Mouse (Mus musculus) liver, embryonic 12.5 days (tissue): ENCODE measurements around the gene Tmtc2. TPM values are rescaled to one million over a fixed set of nuclear protein-coding genes. Genes with fewer than 3 reads are reported as not detected.

Experiments
- ATAC-seq: fragments of 200-750 bp; cut with Nextera tagmentation; 2 replicates; pipeline ENCODE4 v1.8.0; 2017; ENCODE audit warnings: moderate number of reproducible peaks, mild to moderate bottlenecking, moderate library complexity
- H3K27ac ChIP-seq: fragments of 300-500 bp; sonication (generic); 2 replicates; pipeline ENCODE4 v1.5.1; 2016; ENCODE audit warnings: mild to moderate bottlenecking
- H3K27me3 ChIP-seq: fragments of 300-500 bp; sonication (generic); replicated peaks from 2 replicates; pipeline ENCODE4 v1.6.1; 2016; ENCODE audit warnings: mild to moderate bottlenecking, moderate library complexity
- H3K36me3 ChIP-seq: fragments of 300-500 bp; sonication (generic); 2 replicates; pipeline ENCODE4 v1.6.1; 2016; ENCODE audit warnings: mild to moderate bottlenecking, moderate library complexity
- H3K4me1 ChIP-seq: fragments of 300-500 bp; sonication (generic); 2 replicates; pipeline ENCODE4 v1.6.1; 2016
- H3K4me2 ChIP-seq: fragments of 300-500 bp; sonication (generic); 2 replicates; pipeline ENCODE4 v1.6.1; 2016; ENCODE audit warnings: mild to moderate bottlenecking, moderate library complexity
- H3K4me3 ChIP-seq: fragments of 300-500 bp; sonication (generic); 2 replicates; pipeline ENCODE4 v1.5.1; 2016; ENCODE audit warnings: mild to moderate bottlenecking, moderate library complexity
- H3K9ac ChIP-seq: fragments of 300-500 bp; sonication (generic); 2 replicates; pipeline ENCODE4 v1.6.1; 2016; ENCODE audit warnings: mild to moderate bottlenecking, moderate library complexity
- H3K9me3 ChIP-seq: fragments of 300-500 bp; sonication (generic); replicated peaks from 2 replicates; pipeline ENCODE4 v1.6.1; 2016; ENCODE audit warnings: mild to moderate bottlenecking, moderate library complexity
- WGBS: fragments of 180-500 bp; shearing (Covaris S2); methylation state at CpG from one replicate; pipeline ENCODE4 v1.1.7; 2016; ENCODE audit not compliant: insufficient replicate concordance; 5-methylcytosine and 5-hydroxymethylcytosine counted together
- polyA plus RNA-seq: library from polyadenylated mRNA; unstranded; fragments of >200 nt; fragmentation: Nextera tagmentation; extraction: Ambion mirVana; gene quantifications from 2 replicates; pipeline ENCODE4 v1.2.1, GENCODE M21; 2016

Tmtc2 gene
- polyA plus RNA-seq, 1 experiment from 2014 or later, result 2.8 TPM

DNA sequence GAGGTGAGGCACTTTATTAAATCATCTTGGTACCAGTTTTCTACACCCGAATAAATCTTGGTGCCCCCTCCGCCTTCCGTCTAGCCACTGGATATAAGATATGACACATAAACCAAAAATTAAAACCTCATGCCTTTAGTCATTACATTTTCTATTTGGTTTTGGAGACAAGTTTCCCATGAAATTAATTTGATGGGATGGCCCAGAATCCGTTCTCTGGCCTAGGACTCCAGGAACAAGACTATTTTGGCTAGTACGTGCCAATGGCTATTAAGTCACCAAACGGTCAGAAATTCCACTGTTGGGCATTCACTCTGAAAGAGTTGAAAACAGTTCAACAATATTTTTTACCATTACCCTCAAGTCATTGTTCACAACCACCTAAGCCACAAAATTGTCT is 32.2 kb downstream of the Tmtc2 start:
- Histone ChIP-seq H3K4me3 (no peak overlapping the region), H3K27me3 (no peaks in the 10 kb centered on the region), H3K27ac (no peak overlapping the region), H3K36me3 (no peaks in the 10 kb centered on the region), H3K9me3 (no peaks in the 10 kb centered on the region), H3K4me1 (no peaks in the 10 kb centered on the region), H3K4me2 (no peak overlapping the region), H3K9ac (no peak overlapping the region)
- ATAC-seq, result no peak
- 78% methylated on average over 6 of the region's 6 CpGs for WGBS

DNA sequence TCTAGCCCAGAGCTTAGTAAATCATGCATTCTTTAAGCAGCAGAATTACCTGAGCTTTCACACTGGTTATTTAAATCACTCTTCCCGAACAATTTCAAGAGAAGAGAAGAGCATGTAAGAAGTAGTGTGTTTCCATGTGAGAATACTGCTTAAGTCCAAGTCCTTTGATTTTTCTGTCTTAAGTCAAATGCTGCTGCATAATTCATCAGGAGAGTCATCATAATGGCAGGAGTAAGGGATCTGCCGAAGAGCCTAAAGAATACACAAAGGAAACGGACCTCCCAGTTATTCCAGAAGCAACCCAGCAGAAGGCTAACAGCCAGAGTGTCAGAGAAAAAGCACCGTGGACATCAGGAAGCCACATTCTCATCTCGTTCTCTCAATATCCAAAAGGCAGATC is 34.6 kb downstream of the Tmtc2 start:
- ATAC-seq, result no peak
- 72% methylated on average over 5 of the region's 5 CpGs for WGBS
- Histone ChIP-seq H3K27ac (no peak overlapping the region), H3K4me3 (no peak overlapping the region), H3K4me1 (no peaks in the 10 kb centered on the region), H3K27me3 (no peaks in the 10 kb centered on the region), H3K36me3 (no peaks in the 10 kb centered on the region), H3K4me2 (no peak overlapping the region), H3K9me3 (no peaks in the 10 kb centered on the region), H3K9ac (no peak overlapping the region)

DNA sequence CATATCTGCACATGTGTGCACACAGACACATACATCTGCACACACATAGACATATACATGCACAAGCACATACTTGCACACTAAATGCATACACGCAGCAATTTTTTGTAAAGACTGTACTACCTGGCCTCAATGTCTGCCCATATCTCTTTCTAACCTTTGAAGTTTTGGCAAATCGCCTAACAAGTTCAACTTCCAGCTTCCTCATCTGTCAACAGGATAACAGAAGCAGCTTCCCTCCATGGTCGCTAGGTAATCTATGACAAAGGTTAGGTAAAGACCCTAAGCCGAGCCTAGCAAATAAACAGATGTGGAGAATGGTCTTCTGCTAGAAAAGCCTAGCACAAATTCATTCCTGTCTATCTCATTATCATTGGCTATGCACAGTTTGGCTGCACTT is 37.3 kb downstream of the Tmtc2 start:
- H3K4me2 ChIP-seq, result no peak overlapping the region
- H3K27me3 ChIP-seq, result no peaks in the 10 kb centered on the region
- no peaks in the 10 kb centered on the region for H3K4me1 ChIP-seq
- no peak overlapping the region for H3K4me3 ChIP-seq
- H3K27ac ChIP-seq, result no peak overlapping the region
- H3K9ac ChIP-seq, result no peak overlapping the region
- WGBS, result 59% methylated on average over 4 of the region's 4 CpGs
- no peaks in the 10 kb centered on the region for H3K9me3 ChIP-seq
- ATAC-seq, result no peak
- no peaks in the 10 kb centered on the region for H3K36me3 ChIP-seq

DNA sequence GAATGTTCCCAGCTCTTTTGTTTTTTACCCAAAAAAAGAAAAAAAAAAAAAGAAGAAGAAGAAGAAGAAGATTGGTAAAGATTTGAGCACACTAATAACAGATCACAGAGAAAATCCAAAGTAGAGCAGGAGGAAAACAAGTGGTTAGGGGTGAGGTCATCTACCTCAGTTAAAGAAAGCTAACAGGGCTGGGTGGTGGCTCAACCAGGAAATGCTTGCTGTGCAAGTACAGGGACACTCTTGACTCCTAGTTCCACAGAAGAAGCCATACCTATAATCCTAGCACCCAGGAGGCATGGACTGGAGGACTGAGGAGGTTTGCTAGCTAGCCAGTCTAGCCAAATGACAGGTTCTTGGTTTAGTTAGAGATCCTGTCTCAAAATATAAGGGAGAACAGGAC is 38.4 kb downstream of the Tmtc2 start:
- Histone ChIP-seq H3K36me3 (no peaks in the 10 kb centered on the region), H3K27me3 (no peaks in the 10 kb centered on the region), H3K4me3 (no peak overlapping the region), H3K4me1 (no peaks in the 10 kb centered on the region), H3K27ac (no peak overlapping the region), H3K9me3 (no peaks in the 10 kb centered on the region), H3K9ac (no peak overlapping the region), H3K4me2 (no peak overlapping the region)
- ATAC-seq, result no peak

DNA sequence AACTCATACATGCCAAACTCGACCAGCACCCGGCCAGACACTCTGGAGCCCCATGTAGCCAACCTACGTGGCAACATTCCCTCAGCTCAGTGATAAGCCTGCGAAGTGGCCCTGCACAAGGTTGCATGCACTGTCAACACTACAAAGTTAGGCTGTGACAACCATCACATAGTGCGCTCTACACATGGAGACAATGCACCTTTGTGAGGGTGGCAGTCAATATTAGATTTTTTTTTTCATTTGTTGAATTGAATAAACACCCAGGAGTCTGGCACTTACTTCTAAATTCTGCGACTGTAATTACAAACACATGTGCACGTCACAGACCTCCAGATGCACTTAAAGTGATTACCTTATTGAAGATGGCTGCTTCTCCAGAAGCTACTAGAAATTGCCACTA is 41.5 kb downstream of the Tmtc2 start:
- ATAC-seq, result no peak
- H3K27me3 ChIP-seq, result no peaks in the 10 kb centered on the region
- 61% methylated on average over 7 of the region's 7 CpGs for WGBS

DNA sequence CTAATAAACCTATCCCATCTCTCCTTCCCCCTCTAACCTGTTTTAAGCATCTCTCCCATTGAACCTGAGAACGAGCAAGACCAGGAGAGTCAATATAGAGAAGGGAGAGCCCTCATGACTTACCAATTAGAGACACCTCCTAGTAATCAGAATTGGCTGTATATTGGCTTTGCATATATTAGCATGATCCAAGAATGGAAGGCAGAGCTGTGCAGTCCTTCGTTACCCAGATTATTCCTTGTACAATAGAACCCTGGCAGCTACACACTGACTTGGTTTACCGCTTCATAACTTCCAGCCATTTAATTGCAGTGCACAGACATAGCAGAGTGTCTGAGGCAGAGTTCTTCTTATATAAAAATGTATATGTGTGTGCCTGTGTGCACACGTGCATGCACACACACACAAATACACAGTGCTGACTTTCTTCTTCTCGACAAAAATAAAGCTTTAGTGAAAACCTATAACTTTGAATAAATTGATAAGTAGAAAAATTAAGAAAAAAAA is 42.2 kb downstream of the Tmtc2 start:
- Histone ChIP-seq H3K27me3 (no peaks in the 10 kb centered on the region), H3K36me3 (no peaks in the 10 kb centered on the region), H3K4me1 (no peaks in the 10 kb centered on the region), H3K27ac (no peak overlapping the region), H3K9ac (no peak overlapping the region), H3K9me3 (no peaks in the 10 kb centered on the region), H3K4me3 (no peak overlapping the region), H3K4me2 (no peak overlapping the region)
- WGBS, result 66% methylated on average over 5 of the region's 5 CpGs
- no peak for ATAC-seq

More for the DNA sequence above, 41.5 kb downstream of the Tmtc2 start:
- H3K27ac ChIP-seq, result no peak overlapping the region
- no peaks in the 10 kb centered on the region for H3K36me3 ChIP-seq
- no peaks in the 10 kb centered on the region for H3K4me1 ChIP-seq
- no peak overlapping the region for H3K4me2 ChIP-seq
- no peak overlapping the region for H3K4me3 ChIP-seq
- no peak overlapping the region for H3K9ac ChIP-seq
- no peaks in the 10 kb centered on the region for H3K9me3 ChIP-seq

DNA sequence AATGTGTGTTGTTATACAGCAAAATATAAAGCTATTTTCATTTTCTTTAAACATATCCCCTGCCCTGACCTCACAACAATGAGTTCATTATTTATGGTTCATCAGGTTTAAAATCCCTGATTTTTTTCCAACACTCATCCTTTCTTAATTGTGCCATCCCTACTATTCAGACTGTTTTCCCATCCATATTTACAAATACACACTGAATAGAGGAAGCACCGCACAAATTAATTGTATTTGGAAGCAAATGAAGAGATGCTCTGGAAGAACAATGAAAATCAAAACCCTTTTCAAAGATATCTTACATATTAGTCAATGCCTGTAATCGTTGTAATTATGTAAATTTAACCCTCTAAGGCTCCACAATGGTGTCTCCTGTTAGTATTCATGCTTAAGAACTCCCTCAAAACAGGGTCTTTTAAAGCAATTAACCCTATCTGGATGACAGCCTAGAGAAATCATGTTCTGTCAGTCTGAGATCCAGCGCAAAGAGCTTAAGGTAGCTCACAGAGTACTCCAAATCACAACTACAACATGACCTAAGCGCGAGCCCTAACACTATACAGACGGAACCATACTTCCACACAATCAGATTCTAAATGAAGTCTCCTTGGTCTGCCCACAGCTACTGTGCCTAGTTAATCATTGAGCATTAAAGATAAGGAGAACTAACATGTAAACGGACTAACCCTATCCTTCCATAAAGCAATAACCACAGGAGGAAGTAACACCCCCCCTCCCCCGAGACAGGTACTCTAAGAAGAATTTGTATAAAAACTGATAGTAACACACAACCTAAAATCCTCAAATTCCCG is 43.0 kb downstream of the Tmtc2 start:
- Histone ChIP-seq H3K27ac (no peak overlapping the region), H3K36me3 (no peaks in the 10 kb centered on the region)
- ATAC-seq, result no peak

DNA sequence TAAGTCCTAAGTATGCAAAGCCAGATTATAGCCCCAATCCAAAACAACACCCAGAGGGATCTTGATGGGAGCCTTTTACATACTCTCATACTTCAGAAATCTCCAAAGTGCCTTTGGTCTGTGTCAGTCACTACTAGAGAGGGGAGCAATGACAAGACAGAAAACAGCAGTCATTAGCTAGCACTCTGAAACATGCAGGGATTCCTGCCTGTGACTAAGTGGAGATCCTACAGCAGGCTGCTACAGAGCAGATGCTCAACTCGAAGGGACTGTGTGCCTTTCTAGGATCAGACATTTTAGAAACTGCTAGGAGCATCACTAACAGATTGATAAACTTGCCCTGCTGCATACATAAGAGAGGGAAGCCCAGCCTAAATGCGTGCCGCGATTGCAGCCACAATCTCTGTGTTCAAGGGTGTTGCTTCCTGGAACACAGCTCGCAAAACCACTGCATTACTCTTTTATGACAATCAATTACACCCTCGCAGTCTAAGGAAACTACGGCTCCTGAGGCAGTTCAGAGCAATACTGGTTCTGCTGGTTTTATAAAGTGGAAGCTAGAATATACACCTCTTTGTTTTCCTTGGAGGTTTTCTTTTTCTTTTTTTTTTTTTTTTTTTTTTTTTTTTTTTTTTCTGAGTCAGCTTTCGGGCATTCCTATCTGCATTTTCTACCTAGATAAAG is 50.7 kb downstream of the Tmtc2 start:
- ATAC-seq, result no peak
- Histone ChIP-seq H3K4me1 (peaks cover 5% of the 10 kb centered on the region; the same call in 1 of the 2 replicates), H3K4me3 (no peak overlapping the region), H3K4me2 (no peak overlapping the region), H3K9ac (no peak overlapping the region), H3K36me3 (no peaks in the 10 kb centered on the region), H3K9me3 (no peaks in the 10 kb centered on the region), H3K27ac (no peak overlapping the region), H3K27me3 (no peaks in the 10 kb centered on the region)
- WGBS, result 10% methylated on average over 8 of the region's 8 CpGs

More for the DNA sequence above, 43.0 kb downstream of the Tmtc2 start:
- no peak overlapping the region for H3K4me3 ChIP-seq
- H3K27me3 ChIP-seq, result no peaks in the 10 kb centered on the region
- H3K9ac ChIP-seq, result no peak overlapping the region
- no peaks in the 10 kb centered on the region for H3K9me3 ChIP-seq
- H3K4me1 ChIP-seq, result no peaks in the 10 kb centered on the region
- WGBS, result 45% methylated on average over 9 of the region's 9 CpGs
- H3K4me2 ChIP-seq, result no peak overlapping the region

DNA sequence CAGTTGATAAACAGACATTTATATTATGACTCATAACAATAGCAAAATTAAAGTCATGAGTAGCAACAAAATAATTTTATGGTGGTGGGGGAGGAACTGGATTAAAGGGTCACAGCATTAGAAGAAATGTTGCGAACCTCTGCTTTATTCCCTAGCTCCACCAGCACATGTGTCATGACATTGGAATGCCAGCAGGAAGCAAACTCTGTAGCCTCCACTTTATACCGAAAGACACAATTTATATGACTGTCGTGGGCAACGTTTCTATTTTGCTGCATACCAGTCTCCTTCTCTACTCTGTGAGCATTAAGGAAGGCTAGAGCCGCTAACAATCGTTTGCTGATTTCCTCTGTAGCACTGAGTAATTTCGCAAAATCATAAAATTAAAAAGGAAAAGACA is 51.8 kb downstream of the Tmtc2 start:
- no peak for ATAC-seq
- no peaks in the 10 kb centered on the region for H3K36me3 ChIP-seq
- 59% methylated on average over 7 of the region's 7 CpGs for WGBS

DNA sequence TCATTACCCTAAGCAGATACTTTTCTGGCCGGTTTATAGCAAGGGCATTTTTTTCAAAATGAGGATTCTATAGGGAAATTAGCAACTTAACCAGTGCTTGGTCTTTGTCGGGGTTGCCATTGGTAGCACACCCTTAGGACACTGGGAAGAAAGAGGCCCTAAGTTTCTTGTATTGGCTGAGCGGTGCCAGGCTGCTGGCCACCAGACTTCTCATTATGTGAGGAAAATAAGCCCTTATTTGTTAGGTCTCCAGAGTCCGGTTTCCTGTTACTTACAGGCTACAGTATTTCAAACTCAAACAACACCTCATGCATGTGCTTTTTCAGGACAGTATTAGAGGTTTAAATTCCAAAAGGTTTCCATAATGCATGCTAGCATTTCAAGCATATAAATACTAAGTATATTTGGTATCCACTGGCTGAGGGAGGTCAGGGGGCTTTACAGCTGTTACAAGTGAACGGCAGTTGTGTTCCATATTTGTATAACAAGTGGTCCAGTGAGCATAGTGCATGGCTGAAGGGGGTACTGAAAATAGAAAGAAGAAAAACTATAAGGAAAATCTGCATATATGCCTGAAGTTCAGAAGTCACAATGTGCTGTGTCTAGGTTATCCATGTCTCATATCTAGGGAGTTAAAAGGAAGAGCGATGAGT is 55.0 kb downstream of the Tmtc2 start:
- Histone ChIP-seq H3K4me1 (peaks cover 4% of the 10 kb centered on the region; the same call in 1 of the 2 replicates), H3K27me3 (no peaks in the 10 kb centered on the region), H3K9ac (no peak overlapping the region), H3K4me2 (no peak overlapping the region), H3K4me3 (no peak overlapping the region), H3K36me3 (no peaks in the 10 kb centered on the region), H3K27ac (no peak overlapping the region), H3K9me3 (no peaks in the 10 kb centered on the region)
- no peak for ATAC-seq
- 79% methylated on average over 6 of the region's 6 CpGs for WGBS

More for the DNA sequence above, 51.8 kb downstream of the Tmtc2 start:
- Histone ChIP-seq H3K4me1 (peaks cover 5% of the 10 kb centered on the region; the same call in 1 of the 2 replicates), H3K9ac (no peak overlapping the region), H3K27me3 (no peaks in the 10 kb centered on the region), H3K4me2 (no peak overlapping the region), H3K9me3 (no peaks in the 10 kb centered on the region), H3K4me3 (no peak overlapping the region), H3K27ac (no peak overlapping the region)

DNA sequence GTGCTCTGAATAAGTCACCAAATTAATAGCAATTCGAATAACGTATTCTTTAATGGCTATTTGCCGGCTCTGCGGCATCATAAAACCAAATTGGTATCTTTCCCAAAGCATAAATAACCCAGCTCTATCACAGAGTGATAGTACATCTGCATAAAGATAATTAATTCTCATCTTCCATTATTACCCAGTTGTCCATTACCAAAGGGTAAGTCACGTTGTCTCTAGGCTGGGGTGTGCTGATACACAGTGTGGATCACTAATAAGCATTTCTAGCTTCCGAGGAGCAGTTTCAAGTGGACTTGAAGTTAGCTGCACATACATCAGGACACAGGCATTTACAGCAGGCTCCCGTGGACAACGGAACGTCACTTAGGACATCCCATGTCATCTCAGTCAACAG is 56.1 kb downstream of the Tmtc2 start:
- no peak overlapping the region for H3K4me2 ChIP-seq
- no peak for ATAC-seq
- 77% methylated on average over 9 of the region's 9 CpGs for WGBS

DNA sequence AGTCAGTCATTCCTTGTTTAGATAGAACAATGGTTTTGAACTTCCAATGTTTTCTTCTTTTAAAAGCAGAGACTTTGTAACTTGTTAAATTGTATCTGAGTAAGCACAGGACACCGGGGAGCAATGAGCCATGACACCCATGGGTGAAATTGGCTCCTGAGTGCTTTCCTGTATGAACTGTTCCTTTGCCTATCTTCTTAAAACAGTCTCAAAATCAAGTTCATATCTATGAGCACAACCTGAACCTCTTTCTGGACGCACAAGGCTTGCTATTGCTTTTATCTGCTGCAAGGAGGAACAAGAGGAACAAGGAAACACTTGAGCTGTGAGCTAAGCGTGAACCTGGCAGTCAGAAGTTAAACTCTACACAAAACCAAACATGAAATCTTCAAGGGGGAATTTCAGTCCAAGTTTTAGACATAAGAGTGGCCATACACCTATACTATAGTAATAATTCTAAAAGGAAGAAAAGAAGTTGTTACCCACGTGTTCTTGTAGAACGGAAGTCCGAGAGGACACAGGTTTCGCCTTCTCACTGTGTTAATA is 60.4 kb downstream of the Tmtc2 start:
- Histone ChIP-seq H3K4me3 (no peak overlapping the region), H3K4me1 (no peaks in the 10 kb centered on the region; the same call in 1 of the 2 replicates), H3K27ac (no peak overlapping the region), H3K27me3 (no peaks in the 10 kb centered on the region), H3K9ac (no peak overlapping the region), H3K4me2 (no peak overlapping the region), H3K9me3 (no peaks in the 10 kb centered on the region), H3K36me3 (no peaks in the 10 kb centered on the region)
- 54% methylated on average over 7 of the region's 7 CpGs for WGBS
- no peak for ATAC-seq

More for the DNA sequence above, 56.1 kb downstream of the Tmtc2 start:
- Histone ChIP-seq H3K36me3 (no peaks in the 10 kb centered on the region), H3K27me3 (no peaks in the 10 kb centered on the region), H3K9ac (no peak overlapping the region), H3K9me3 (no peaks in the 10 kb centered on the region), H3K27ac (no peak overlapping the region), H3K4me1 (no peaks in the 10 kb centered on the region), H3K4me3 (no peak overlapping the region)
